Mouse (Mus musculus) CD4-positive, CD25-positive, alpha-beta regulatory T cell, adult 2 months (primary cell): Measurements from ENCODE around the gene Cdca4.

ENCODE experiments used
- DNase-seq: peaks from one replicate; pipeline ENCODE4 v3.0.0-alpha.2; 2012; ENCODE audit warnings: low read depth, low spot score

Cdca4 gene

GRCm38 (mm10) chr12:112829244-112829864 lies at the start of gene Cdca4:
Gene Cdca4 (minus strand): TSS chr12:112829423.
- DNase-seq: peak; percentile 99

- peak; percentile 60 for DNase-seq
Observed at GRCm38 (mm10) chr12:112877607-112878020, 48.4 kb upstream of the Cdca4 start.

GRCm38 (mm10) chr12:112877073-112877576 lies 47.9 kb upstream of the Cdca4 start:
- DNase-seq: peak; percentile 30

DNA sequence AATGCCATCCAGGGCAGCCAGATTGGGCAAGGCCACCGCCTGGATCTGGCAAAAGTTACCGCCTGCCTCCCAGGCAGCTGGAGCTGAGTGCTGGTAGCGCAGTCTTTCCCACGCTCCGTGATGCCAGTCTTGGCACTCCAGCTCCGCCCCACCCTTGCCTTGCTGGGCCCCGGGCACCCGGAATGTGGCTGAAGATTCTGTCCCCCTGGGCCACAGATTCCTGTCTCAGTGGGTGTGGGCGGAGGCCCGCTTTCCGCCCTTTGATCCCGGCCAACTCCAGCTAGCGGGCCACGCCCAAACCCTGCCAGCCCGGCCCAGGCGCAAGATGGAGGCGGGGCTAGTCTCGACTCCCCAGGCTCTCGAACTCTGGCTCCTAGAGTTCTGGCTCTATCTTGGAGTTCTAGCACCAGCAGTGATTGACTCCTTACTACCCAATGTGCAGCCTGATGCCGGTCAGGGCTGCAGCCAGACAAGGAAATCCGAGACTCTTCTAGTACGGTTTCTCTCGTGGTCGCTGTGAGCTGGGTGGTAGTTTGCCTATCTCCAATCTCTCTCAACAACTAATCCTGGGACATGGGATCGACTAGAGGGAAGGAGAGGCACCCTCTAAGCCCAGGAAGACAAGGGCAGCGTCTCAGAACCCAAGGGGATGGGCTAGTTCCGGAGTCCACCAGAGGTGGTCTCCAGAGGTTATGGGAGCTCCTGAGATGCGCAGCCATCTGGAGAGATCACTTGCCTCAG lies 47.3 kb upstream of the Cdca4 start:
- DNase-seq: peak; percentile 74

DNA sequence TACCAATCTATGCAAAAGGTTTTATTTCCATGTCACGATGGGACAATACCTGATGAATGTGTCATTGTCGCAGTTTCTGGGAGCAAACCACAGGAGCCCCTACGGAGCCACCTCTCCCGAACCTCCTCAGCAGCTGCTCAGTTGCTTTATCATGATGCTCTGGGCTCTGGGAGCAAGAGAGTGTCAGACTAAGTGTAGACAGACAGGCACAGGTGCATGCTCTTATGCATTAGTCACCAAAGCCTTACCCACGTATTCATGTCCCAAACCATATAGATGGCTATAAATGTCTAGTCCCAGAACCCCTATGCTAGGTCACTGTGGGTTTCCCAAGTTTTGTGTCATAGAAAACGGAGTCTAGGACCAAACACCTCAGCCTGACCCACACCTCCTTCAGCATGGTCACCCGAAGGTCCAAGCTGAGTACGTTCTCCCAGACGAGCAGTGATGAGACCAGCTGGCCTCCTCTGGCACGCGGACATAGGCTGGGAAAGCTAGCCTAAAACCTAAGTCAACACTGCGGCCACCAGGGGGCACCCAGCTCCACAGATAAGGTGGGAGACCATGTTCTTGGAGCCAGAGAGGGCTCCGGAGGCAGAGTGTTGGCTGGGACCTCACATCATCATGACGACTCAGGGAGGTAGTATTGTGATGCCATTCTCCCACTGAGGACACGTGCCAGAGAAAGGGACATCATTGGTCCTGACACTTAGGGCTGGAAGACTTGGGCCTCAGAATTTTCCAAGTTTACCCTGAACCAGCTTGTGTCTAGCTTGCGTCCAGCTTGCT lies 46.2 kb upstream of the Cdca4 start:
- DNase-seq: peak; percentile 90

DNA sequence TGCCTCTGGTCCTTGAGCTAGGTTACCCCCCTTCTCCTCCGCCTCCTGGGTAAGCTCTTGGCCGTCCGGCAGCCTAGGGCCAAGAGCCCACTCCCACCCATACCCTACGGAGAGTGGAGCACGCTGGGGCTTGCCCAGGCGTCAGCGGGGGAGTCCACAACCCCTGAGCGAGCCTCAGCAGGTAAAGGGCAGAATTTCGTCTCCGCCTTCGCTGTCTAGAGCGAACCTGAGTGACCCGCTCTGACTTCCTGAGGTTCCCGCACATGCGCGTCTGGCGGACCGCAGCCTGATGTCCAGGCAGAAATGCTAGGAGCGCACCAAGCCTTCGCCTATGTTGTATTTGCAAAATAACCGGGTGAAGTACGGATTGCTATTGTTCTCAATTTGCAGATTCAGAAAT lies 45.0 kb upstream of the Cdca4 start:
- DNase-seq: peak; percentile 17

- peak; percentile 90 for DNase-seq
Observed at GRCm38 (mm10) chr12:112873452-112874190, 44.4 kb upstream of the Cdca4 start.

DNA sequence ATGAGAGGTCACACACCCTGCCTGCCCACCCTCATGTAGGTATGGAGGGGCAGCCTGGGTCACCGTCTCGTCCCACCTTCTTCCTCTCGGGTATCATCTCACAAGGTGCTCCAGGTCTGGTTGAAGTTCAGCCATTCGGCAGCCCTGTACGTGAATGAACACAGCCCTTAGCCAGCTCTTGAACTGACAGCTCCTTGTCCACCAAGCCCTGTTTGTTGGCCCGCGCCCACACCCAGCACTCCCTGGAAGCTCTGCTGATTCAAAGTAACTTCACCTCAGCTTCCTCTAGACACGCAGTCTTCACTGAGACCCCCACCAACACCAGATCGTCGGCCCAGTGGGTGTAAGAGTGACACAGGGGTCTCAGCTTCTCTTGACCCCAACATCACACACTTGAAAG lies 43.8 kb upstream of the Cdca4 start:
- peak; percentile 19 for DNase-seq

DNA sequence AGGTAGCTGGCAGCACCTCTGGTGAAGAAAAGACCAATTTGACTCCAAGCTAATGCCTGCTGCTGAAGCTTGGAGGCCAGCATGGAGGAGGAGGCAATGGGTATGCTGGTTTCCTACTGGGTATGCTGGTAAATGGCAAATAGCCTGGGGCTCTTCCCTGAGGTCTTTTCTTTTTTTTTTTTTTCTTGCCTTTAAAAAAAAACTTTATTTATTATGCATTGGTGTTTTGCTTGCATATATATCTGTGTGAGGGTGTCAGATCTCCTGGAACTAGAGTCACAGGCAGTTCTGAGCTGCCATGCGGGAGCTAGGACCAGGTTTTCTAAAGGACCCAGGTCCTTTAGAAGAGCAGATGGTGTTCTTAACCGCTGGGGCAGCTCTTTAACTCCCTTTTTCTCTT lies 42.0 kb upstream of the Cdca4 start:
- DNase-seq: peak; percentile 13

DNA sequence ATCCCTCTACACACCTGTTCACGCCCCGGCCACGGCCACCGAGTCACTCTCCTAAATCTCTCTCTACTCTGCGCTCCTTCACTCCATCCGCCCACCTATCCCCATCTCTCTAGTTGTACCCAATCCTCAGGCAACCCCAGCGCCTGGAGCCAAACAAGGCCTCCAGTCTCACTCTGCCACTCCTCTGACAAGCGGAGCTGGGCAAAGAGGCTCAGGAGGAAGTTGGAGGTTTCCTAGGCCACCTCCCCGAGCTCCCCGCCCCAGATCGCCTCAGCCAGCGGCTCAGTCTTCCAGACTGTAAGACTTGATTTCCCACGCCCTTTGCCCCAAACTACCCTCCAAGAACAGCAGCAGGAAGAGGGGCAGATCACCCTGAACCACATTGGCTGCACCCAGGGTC lies 41.6 kb upstream of the Cdca4 start:
- DNase-seq: peak; percentile 59

DNA sequence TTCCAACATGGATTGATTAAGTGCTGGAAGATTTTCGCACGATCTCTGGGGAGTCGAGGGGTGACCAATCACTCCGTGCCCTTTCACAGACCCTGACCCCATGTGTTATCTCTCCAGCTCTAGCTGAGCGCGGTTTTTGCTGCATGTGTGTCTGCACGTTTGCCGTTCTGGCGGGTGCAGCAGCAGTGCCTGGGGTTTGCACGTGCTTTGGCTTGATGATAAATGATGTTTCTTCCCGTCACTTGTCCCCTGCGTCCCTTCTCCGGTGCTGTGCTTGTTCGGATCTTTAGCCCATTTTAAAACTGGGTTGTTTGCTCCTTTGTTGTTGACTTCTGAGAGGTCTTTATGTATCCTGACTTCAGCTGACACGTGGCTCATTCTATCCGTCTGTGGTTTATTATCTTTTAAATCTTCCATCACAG lies 40.6 kb upstream of the Cdca4 start:
- DNase-seq: peak; percentile 49

- DNase-seq: peak; percentile 62
Observed at GRCm38 (mm10) chr12:112868178-112869087, 39.2 kb upstream of the Cdca4 start, which contains the start of gene Gpr132. Gene Gpr132 (minus strand): TSS chr12:112868228.

DNA sequence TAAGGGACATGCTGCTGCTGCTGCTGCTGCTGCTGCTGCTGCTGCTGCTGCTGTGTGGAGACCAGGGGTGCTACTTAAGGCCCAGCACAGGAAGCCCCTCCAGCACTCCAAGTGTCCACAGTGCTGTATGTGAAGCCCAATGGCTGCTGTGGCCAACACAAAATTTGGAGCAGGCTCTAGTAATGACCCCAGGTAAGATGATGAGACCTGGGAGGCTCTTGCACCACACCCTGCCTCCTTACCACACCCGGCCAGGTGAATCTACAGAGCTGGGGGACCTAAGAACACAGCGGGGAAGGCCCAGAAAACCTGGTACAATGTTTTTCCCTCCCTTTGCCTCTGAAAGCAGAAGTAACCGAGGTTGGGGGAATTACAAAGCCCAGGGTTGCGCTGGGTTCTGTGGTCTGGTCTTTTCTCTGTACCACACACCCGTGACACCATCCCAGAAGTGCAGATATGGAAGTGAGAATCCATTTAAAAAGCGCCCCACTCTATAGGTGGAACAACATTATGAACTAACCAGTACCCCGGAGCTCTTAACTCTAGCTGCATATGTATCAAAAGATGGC lies 38.0 kb upstream of the Cdca4 start:
- DNase-seq: no peak

DNA sequence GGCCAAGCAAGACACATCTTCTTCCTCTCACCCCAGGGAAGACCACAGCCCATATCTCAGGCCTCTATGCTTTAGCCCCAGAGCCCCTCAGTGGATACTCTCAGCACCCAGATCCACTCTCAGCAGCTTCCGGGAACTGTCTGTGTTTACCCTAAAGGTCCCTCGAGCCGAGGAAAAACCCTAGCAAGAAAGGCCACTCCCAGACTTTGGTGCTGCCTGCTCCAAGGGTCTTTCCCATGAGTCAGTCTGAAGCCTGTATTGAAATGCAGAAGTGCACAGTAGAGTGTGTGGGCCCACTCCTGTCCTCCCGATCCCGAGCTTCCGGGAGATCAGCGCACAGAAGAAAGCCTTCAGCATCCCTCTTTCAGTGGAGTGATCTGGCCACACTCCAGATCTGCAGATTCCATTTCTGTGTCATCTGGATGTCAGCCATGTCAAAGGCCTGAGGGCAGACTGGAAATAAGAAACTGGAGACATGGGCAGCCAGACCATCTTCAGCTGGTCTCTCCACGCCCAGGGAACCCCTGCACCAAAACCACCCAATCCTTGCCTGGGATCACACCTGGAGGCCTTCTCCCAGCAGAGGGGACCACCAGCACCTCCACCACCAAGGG lies 37.4 kb upstream of the Cdca4 start:
- DNase-seq: no peak

- no peak for DNase-seq
Observed at GRCm38 (mm10) chr12:112864804-112865203, 35.6 kb upstream of the Cdca4 start.

- DNase-seq: peak; percentile 64
Observed at GRCm38 (mm10) chr12:112861911-112862321, 32.7 kb upstream of the Cdca4 start.

DNA sequence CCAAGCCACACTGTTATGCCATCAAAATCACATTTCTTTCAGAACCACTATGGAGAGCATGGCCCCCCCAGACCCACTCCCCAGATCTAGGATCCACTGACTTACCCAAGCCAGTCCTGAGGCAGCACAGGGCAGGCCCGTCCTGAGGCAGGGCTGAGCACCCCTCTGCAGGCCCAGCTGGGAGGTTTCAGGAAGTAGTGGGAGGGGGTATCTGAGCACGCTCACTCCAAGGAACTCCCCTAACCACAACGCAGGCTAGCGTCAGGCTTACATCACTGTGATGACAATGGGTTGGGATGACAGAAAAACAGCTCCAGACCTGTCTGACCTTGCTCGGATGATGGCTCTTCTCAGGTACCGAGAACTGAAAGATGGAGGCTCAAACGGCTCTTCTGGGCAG lies 31.5 kb upstream of the Cdca4 start:
- peak; percentile 94 for DNase-seq

GRCm38 (mm10) chr12:112859930-112860329 lies 30.7 kb upstream of the Cdca4 start:
- peak; percentile 90 for DNase-seq

DNA sequence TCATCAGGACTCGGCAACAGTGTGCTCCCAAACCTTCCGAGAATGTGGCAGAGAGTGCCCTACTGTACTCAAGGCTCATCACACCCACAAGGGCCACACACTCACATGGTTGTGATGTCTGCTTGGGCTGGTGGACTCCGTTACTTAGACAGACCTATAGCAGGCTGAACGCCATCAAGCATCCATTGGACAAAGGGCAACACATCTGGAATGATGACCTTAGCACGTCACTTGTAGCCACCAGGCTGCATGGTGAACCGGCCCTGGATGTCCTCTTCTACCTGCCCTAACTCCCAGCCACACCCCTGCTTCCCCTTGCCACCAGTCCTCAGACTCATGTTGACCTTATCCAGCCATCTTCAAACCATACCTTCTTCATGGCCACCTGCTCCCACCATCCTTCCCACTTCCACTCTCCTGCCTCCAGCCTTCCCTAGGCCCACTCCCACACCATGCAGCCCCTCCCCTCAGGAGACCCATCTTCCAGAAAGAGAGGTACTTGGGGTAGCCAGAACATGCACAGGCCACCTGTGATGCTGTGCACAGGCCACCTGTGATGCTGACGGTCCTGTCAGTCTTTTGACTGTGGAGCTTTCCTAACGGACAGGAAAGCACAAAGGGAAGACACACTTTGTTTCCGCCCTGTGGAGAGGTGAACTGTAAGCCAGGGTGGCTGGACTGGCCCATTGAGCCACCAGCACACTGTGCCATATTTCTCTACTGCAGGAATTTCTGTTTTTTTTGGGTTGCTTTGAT lies 29.5 kb upstream of the Cdca4 start:
- DNase-seq: peak; percentile 31
